Mouse (Mus musculus) forebrain, embryonic 10.5 days (tissue): ENCODE measurements around the gene Creb5. TPM values are rescaled to one million over a fixed set of nuclear protein-coding genes. Genes with fewer than 3 reads are reported as not detected.

Source experiments
- DNase-seq: peaks from one replicate; pipeline ENCODE4 v3.0.0-alpha.2; 2017; ENCODE audit warnings: low spot score; ENCODE audit errors: extremely low spot score
- H3K27ac ChIP-seq: fragments of 300-500 bp; sonication (generic); 2 replicates; pipeline ENCODE4 v1.5.1; 2016; ENCODE audit warnings: mild to moderate bottlenecking
- H3K27me3 ChIP-seq: fragments of 300-500 bp; sonication (generic); 2 replicates; pipeline ENCODE4 v1.6.1; 2016; ENCODE audit warnings: mild to moderate bottlenecking; ENCODE audit not compliant: poor library complexity, severe bottlenecking
- H3K36me3 ChIP-seq: fragments of 300-500 bp; sonication (generic); replicated peaks from 2 replicates; pipeline ENCODE4 v1.6.1; 2016; ENCODE audit warnings: mild to moderate bottlenecking, moderate library complexity
- H3K4me1 ChIP-seq: fragments of 300-500 bp; sonication (generic); 2 replicates; pipeline ENCODE4 v1.6.1; 2016
- H3K4me3 ChIP-seq: fragments of 300-500 bp; sonication (generic); 2 replicates; pipeline ENCODE4 v1.5.1; 2016; ENCODE audit warnings: mild to moderate bottlenecking, moderate library complexity
- H3K9me3 ChIP-seq: fragments of 300-500 bp; sonication (generic); 2 replicates; pipeline ENCODE4 v1.6.1; 2016; ENCODE audit warnings: mild to moderate bottlenecking, moderate library complexity
- WGBS: fragments of 180-500 bp; shearing (Covaris S2); methylation state at CpG from one replicate; pipeline ENCODE4 v1.1.7; 2016; 5-methylcytosine and 5-hydroxymethylcytosine counted together
- polyA plus RNA-seq: library from polyadenylated mRNA; unstranded; fragments of >200 nt; fragmentation: Nextera tagmentation; extraction: Ambion mirVana; gene quantifications from 2 replicates; pipeline ENCODE4 v1.2.1, GENCODE M21; 2016

Gene Creb5
- polyA plus RNA-seq, 1 experiment from 2014 or later, result 22.9 TPM

DNA sequence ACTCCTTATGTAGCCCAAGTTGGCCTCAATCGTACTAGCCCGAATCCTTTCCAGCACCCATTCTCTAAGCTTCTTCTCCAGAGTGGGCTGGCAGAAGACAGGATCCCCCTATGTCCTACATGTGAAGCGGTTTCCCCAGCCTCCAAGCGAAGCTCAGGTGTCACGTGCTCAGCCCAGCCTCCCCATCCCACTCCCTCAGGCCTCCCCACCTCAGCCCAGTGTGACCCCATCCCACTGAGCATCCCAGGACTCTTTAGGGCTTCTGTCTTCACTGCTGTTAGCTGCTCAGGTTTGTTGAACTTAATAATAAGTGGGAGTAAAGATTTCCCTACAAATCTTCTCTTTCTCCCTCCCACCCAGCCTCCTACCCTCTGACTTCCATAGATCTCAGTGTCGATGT lies 261.2 kb downstream of the Creb5 start:
- Histone ChIP-seq H3K4me3 (no peak overlapping the region), H3K27me3 (peaks cover 39% of the 10 kb centered on the region), H3K4me1 (peaks cover 55% of the 10 kb centered on the region), H3K36me3 (no peaks in the 10 kb centered on the region), H3K27ac (no peak overlapping the region), H3K9me3 (no peaks in the 10 kb centered on the region)
- no peak for DNase-seq
- 73% methylated on average over 6 of the region's 6 CpGs for WGBS

DNA sequence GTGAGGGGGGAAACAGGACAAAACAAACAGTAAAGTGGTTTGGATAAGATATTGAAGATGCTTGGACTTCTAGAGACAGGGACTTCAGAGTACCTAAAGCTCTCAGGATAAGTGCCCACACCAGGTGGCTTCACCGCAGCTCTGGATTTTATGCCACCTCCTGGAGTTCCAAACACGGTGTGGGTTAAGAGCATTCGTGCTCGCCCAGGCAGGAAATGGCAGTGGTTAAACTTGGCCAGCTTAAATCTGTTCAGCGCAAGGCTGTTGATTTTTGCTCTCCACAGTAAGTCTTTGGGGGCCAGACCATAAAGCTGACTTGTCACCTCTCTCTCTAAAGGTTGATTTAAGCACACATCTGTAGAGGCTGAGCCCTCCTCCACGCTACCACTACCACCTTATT lies 262.3 kb downstream of the Creb5 start:
- peaks cover 39% of the 10 kb centered on the region for H3K27me3 ChIP-seq
- H3K36me3 ChIP-seq, result no peaks in the 10 kb centered on the region
- no peak overlapping the region for H3K27ac ChIP-seq
- 62% methylated on average over 6 of the region's 6 CpGs for WGBS
- H3K4me3 ChIP-seq, result no peak overlapping the region
- H3K9me3 ChIP-seq, result no peaks in the 10 kb centered on the region
- no peak for DNase-seq
- H3K4me1 ChIP-seq, result peaks cover 54% of the 10 kb centered on the region

DNA sequence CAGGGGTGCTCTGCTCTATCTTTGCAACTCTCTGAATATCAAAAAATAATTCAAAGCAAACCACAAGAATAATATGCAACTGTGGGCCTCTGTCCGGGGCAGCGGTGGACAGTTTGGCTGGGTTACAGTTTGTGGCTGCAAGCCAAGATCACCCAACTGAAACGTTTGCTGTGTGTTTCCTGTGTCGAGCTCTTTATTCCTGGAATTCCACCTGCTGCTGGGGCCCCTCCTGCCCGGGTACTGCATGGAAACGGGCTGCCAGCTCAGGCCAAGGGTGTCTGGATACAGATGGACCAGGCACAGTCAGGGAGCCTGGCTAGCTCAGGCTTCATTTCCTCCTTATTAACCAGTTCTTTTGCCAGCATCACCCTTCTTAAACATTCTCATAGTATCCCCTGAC lies 269.0 kb downstream of the Creb5 start:
- no peaks in the 10 kb centered on the region for H3K36me3 ChIP-seq
- no peak overlapping the region for H3K4me3 ChIP-seq
- peaks cover 8% of the 10 kb centered on the region for H3K4me1 ChIP-seq
- H3K27me3 ChIP-seq, result no peaks in the 10 kb centered on the region
- no peaks in the 10 kb centered on the region for H3K9me3 ChIP-seq
- DNase-seq, result no peak
- H3K27ac ChIP-seq, result no peak overlapping the region
- 68% methylated on average over 6 of the region's 6 CpGs for WGBS

DNA sequence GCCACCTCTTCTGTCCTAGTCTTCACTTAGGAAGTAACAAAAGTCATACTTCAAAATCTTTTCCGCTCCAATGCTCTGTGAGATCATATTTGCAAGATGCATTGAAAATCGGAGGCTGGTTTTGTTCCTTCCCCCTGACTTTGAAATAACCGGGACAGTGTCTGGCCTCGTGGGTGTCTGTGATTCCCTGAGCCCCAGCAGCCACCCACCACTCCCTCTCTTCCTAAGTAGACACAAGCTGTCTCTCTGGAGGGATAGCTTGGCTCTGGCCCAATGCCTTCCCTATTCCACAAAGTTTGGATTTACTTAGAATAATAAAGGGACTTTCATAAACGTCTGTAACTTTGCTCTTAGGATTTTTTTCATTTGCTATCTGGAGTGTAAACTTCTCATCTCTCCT lies 273.9 kb downstream of the Creb5 start:
- no peaks in the 10 kb centered on the region for H3K27me3 ChIP-seq
- WGBS, result 79% methylated on average over 5 of the region's 5 CpGs
- no peaks in the 10 kb centered on the region for H3K9me3 ChIP-seq
- no peaks in the 10 kb centered on the region for H3K36me3 ChIP-seq
- H3K4me1 ChIP-seq, result peaks cover 8% of the 10 kb centered on the region
- H3K27ac ChIP-seq, result no peak overlapping the region
- DNase-seq, result no peak
- no peak overlapping the region for H3K4me3 ChIP-seq

DNA sequence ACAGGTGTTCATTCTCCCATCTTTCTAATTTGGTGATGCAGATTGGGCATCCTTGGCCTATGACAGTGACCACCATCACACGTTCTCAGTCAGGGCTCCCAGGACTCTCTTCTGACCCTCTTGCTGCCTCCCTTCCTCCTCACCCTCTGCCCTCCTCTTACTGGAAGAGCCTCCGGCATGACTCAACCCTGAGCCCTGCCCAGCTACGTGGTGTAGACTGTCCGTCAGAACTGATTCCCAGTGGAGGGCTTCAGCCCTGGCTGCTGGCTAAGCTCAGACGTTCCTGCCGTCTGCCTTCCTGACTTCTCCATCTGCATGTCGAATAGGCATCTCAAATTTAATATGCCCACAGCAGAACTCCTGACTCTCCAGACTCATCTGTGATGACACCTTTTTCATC lies 275.5 kb downstream of the Creb5 start:
- Histone ChIP-seq H3K9me3 (no peaks in the 10 kb centered on the region), H3K27ac (no peak overlapping the region), H3K36me3 (no peaks in the 10 kb centered on the region), H3K4me3 (no peak overlapping the region), H3K27me3 (no peaks in the 10 kb centered on the region), H3K4me1 (peaks cover 6% of the 10 kb centered on the region; the same call in 1 of the 2 replicates)
- 89% methylated on average over 7 of the region's 7 CpGs for WGBS
- DNase-seq, result no peak

DNA sequence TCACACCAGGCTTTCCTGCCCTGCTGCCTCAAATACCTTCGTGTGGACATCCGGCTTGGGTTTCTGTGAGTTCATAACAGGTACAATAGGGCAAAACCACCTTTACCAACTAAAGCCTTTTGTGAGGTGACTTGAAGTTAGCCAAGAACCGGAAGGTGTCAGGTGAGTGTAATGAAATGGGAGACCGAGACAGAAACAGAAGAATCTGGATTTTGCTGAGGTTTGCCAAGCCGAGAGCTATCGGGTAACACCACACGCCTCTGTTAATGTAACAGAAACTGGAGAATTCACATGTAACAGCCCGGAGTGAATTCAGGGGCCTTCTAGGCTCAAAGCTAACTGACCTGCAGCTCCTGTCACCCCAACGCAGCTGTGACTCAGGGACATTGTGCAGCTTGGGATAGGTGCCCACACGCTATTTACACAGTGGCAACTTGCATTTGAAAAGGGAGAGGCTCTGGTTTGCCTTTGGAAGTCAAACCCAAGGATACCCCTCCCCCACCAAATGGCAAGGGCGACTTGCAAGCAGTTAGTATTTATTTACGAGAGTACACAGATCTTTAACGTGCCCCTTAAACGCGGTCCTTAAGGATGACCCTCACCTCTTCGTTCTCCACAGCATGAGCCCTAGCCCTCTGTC lies 276.6 kb downstream of the Creb5 start:
- H3K9me3 ChIP-seq, result no peaks in the 10 kb centered on the region
- H3K36me3 ChIP-seq, result no peaks in the 10 kb centered on the region
- no peak overlapping the region for H3K27ac ChIP-seq
- H3K27me3 ChIP-seq, result no peaks in the 10 kb centered on the region
- H3K4me3 ChIP-seq, result no peak overlapping the region
- DNase-seq, result no peak
- peaks cover 6% of the 10 kb centered on the region; the same call in 1 of the 2 replicates for H3K4me1 ChIP-seq
- WGBS, result 82% methylated on average over 16 of the region's 16 CpGs

DNA sequence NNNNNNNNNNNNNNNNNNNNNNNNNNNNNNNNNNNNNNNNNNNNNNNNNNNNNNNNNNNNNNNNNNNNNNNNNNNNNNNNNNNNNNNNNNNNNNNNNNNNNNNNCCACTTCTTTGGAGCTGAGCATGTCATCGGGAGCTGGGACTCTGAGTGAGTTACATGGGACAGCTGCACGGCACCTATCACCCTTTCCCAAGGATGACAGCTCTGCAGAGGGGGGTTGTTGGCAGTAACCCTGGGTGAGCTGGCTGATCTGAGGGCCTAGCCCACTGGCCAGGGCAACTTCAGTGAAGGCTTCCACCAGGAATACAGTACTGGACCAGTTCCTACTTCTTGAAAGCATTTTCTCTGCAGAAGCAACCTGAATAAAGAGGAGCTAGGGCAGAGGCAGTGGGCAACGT lies 282.4 kb downstream of the Creb5 start:
- Histone ChIP-seq H3K36me3 (no peaks in the 10 kb centered on the region), H3K4me1 (peaks cover 43% of the 10 kb centered on the region), H3K27ac (no peak overlapping the region; the same call in 1 of the 2 replicates), H3K4me3 (no peak overlapping the region), H3K27me3 (no peaks in the 10 kb centered on the region), H3K9me3 (no peaks in the 10 kb centered on the region)
- no peak for DNase-seq
- WGBS, result 80% methylated on average over 3 of the region's 3 CpGs

DNA sequence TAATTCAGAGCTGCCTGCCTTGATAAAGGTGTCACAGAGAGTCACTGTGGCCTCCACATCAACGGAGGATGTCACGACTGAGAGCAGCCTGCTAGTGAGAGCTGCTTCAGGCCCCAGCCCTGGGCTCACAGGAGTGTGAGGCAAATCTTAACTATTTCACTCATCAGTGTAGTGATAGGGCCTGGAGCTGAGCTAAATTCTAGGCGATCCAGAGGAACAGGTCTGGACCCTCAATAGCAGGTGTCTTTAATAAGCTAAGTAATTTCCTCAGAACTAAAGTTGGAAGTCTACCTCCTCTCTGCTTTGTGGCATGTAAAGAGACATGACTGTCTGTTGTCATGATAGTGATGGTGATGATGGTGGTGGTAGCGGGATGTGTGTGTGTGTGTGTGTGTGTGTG lies 283.8 kb downstream of the Creb5 start:
- H3K4me1 ChIP-seq, result peaks cover 53% of the 10 kb centered on the region
- no peak overlapping the region for H3K4me3 ChIP-seq
- H3K36me3 ChIP-seq, result no peaks in the 10 kb centered on the region
- H3K9me3 ChIP-seq, result no peaks in the 10 kb centered on the region
- H3K27me3 ChIP-seq, result no peaks in the 10 kb centered on the region
- no peak for DNase-seq
- WGBS, result 83% methylated on average over 4 of the region's 4 CpGs
- no peak overlapping the region for H3K27ac ChIP-seq

DNA sequence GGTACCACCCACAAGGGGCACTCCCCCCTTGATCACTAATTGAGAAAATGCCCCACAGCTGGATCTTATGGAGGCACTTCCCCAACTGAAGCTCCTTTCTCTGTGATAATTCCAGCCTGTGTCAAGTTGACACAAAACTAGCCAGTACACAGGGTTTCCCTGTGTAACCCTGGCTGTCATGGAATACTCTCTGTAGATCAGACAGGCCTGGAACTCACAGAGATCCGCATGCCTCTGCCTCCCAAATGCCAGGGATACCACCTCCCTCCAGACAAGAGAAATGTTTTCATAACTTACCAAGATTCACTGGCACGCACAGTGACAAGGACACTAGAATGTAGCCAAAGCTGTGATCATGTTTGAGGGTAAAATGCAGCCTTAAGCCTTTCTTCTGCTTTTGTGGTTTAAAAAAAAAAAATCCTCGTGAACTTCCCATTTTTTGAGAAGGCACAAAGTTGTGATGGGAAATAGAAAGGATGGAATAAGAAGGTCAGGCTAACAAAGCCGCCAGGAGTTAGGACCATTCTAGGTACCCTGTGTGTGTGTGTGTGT lies 284.6 kb downstream of the Creb5 start:
- Histone ChIP-seq H3K27ac (peak overlapping the region; percentile 89), H3K27me3 (no peaks in the 10 kb centered on the region), H3K4me1 (peaks cover 54% of the 10 kb centered on the region), H3K4me3 (no peak overlapping the region), H3K9me3 (no peaks in the 10 kb centered on the region), H3K36me3 (no peaks in the 10 kb centered on the region)
- no peak for DNase-seq
- WGBS, result 84% methylated on average over 4 of the region's 4 CpGs

DNA sequence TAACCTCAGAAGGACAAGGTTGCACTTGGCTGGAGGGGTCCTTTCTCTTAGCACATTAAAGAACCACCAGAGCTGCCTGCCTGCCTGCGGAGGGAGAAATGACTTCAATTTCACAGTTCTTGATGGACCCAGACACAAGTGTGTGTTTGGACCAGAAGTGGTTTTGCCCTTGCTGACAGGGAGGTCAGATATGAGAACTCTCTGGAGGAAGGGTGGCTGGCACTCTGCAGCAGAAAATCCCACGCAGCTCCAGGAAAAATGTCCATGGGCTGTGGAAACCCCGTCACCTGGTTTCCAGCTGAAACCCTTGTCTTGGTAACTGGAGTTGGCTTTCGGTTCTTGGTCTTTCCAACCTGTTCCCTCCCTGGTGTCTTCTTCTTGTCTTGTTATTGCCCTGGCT lies 285.4 kb downstream of the Creb5 start:
- Histone ChIP-seq H3K4me1 (peaks cover 62% of the 10 kb centered on the region), H3K9me3 (no peaks in the 10 kb centered on the region), H3K27me3 (no peaks in the 10 kb centered on the region), H3K4me3 (peak overlapping the region; percentile 44; the same call in 1 of the 2 replicates), H3K27ac (peak overlapping the region; percentile 89), H3K36me3 (no peaks in the 10 kb centered on the region)
- 78% methylated on average over 4 of the region's 4 CpGs for WGBS
- peak; percentile 24 for DNase-seq

DNA sequence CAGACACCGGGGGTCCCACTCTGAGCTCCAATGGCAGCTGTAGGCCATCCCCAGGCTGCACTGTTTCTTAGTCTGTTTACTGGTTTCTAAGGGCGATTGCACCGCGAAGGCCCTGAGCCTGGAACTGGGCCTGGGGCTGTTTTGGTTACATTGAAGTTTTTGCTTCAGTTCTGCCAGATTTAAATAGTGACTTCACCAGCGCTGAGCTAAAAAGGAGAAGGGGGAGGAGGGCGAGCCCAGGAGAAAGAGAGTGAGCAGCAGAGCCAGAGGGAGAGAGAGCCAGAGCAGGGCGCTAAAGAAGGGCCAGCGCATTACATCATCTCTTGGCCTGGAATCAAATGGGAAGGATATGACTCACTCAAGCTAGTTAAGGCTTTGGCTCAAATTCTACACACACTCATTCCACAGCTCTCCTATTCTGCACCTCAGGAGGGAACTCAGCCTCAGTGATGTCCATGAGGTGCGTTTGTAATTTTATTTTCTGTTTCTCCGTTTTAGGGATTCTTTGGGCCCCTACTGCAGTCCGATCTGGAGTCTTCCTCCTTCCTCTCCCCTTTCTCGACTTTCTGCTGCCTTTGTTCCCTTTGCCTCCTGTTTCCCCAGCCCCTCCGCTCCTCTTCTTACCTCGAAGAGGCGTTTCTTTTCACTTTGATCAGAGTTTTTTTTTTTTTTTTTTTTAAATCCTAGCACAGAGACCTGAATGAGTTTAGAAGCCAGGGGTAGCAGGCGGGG lies 286.1 kb downstream of the Creb5 start:
- DNase-seq, result peak; percentile 74
- peak overlapping the region; percentile 89 for H3K27ac ChIP-seq
- peak overlapping the region; percentile 44 for H3K4me3 ChIP-seq
- no peaks in the 10 kb centered on the region for H3K27me3 ChIP-seq
- H3K4me1 ChIP-seq, result peaks cover 66% of the 10 kb centered on the region
- WGBS, result 6% methylated on average over 15 of the region's 16 CpGs
- no peaks in the 10 kb centered on the region for H3K36me3 ChIP-seq
- no peaks in the 10 kb centered on the region for H3K9me3 ChIP-seq

DNA sequence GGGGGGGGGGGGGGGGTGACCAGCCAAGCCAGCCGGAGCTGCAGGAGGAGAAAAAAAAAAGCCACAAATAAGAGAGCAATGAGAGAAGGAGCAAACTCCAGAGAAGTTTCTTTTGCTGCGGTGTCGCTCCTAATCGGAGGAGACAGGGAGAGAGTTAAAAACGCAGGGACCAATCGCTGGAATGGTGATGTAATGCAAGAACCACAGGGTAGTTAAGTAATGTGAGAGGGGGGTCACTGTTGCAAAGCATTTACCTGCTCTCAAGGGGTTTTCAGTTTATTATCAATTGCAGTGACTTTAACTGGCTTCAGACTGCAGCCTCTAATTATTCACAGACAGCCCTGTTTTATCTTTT lies 286.6 kb downstream of the Creb5 start:
- H3K4me1 ChIP-seq, result peaks cover 69% of the 10 kb centered on the region
- DNase-seq, result peak; percentile 44
- WGBS, result under 1% methylated on average over 6 of the region's 6 CpGs
- no peaks in the 10 kb centered on the region for H3K9me3 ChIP-seq
- no peaks in the 10 kb centered on the region for H3K36me3 ChIP-seq
- H3K27me3 ChIP-seq, result no peaks in the 10 kb centered on the region
- H3K27ac ChIP-seq, result peak overlapping the region; percentile 89
- H3K4me3 ChIP-seq, result peak overlapping the region; percentile 44

DNA sequence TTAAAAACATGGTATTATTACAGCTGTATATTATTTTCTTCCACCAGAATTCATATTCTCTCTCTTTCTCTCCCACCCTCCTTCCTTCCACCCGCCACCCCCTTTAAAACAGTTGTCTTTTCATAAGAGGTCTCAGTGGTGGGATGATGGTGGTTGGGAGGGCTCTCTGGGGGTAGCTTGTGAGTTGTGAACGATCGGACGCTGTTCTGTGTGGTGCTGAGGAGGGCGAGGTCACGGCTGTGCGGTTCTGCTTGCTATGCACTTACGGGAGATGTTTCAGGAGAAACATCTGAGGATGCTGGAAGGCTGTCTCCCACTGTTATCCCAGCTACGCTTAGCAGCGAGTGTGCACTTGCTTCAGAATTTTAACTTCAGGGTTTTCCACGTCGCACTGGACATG lies 287.0 kb downstream of the Creb5 start:
- WGBS, result 50% methylated on average over 12 of the region's 12 CpGs
- H3K27ac ChIP-seq, result peak overlapping the region; percentile 89
- H3K27me3 ChIP-seq, result no peaks in the 10 kb centered on the region
- no peak for DNase-seq
- peaks cover 66% of the 10 kb centered on the region for H3K4me1 ChIP-seq
- no peaks in the 10 kb centered on the region for H3K9me3 ChIP-seq
- no peaks in the 10 kb centered on the region for H3K36me3 ChIP-seq
- peak overlapping the region; percentile 44 for H3K4me3 ChIP-seq
